Comparison of ENCODE assay signal across 9 mouse cellular contexts in genomic region chr4:132145092-132145491, GRCm38 (mm10). TPM values are rescaled to one million over a fixed set of nuclear protein-coding genes. Genes with fewer than 3 reads are reported as not detected.
DNase-seq lines count a peak whose midpoint lies in the region; ATAC-seq and TF ChIP-seq lines count a peak whose summit lies in the region.
"Had no signal": no experiment of that assay in that cellular context is flagged by ENCODE, and none has a peak within 500 bp of the region (broad histone marks: within the 10 kb centered on the region; RNA-seq: fewer than 3 reads in every experiment).

No protein-coding gene starts in this region.

- ATAC-seq in forebrain, embryonic 13.5 days: no peak
- no peak for ATAC-seq in forebrain, embryonic 16.5 days
- ATAC-seq in lung, embryonic 14.5 days (ENCODE audit: insufficient read depth): no peak
- ATAC-seq in forebrain, postnatal 0 days: no peak
- ATAC-seq in limb, embryonic 15.5 days (ENCODE audit: insufficient number of reproducible peaks, low FRiP score, low TSS enrichment, low read depth): no peak
- ATAC-seq in granulocyte monocyte progenitor cell, adult 5-6 weeks (replicated peaks; ENCODE audit: poor library complexity, severe bottlenecking): no peak
- ATAC-seq in megakaryocyte, adult 5-6 weeks (ENCODE audit: poor library complexity, severe bottlenecking): no peak

- H3K4me1 ChIP-seq in forebrain, embryonic 13.5 days: peaks cover 8% of the 10 kb centered on the region
- peaks cover 4% of the 10 kb centered on the region for H3K4me1 ChIP-seq in forebrain, embryonic 16.5 days (replicated peaks; ENCODE audit: control insufficient read depth, insufficient read depth, low read length)
- no peaks in the 10 kb centered on the region for H3K4me1 ChIP-seq in lung, embryonic 14.5 days (ENCODE audit: insufficient read depth)
- H3K4me1 ChIP-seq in forebrain, postnatal 0 days (ENCODE audit: insufficient read depth): no peaks in the 10 kb centered on the region
- peaks cover 11% of the 10 kb centered on the region for H3K4me1 ChIP-seq in limb, embryonic 15.5 days

- H3K27ac ChIP-seq in forebrain, embryonic 13.5 days: no peak overlapping the region
- H3K27ac ChIP-seq in forebrain, embryonic 16.5 days (ENCODE audit: low read length): no peak overlapping the region
- no peak overlapping the region for H3K27ac ChIP-seq in lung, embryonic 14.5 days (ENCODE audit: low read depth)
- no peak overlapping the region for H3K27ac ChIP-seq in forebrain, postnatal 0 days (ENCODE audit: low read depth, low read length)
- no peak overlapping the region for H3K27ac ChIP-seq in limb, embryonic 15.5 days
- H3K27ac ChIP-seq: midbrain, embryonic 12.5 days had no signal

- H3K27me3 ChIP-seq in forebrain, embryonic 13.5 days: peaks cover 68% of the 10 kb centered on the region
- H3K27me3 ChIP-seq in forebrain, embryonic 16.5 days (replicated peaks; ENCODE audit: control insufficient read depth, insufficient read depth, low read length): peaks cover 42% of the 10 kb centered on the region
- peaks cover 35% of the 10 kb centered on the region for H3K27me3 ChIP-seq in lung, embryonic 14.5 days (ENCODE audit: insufficient read depth, low read length)
- peaks cover 36% of the 10 kb centered on the region for H3K27me3 ChIP-seq in forebrain, postnatal 0 days (ENCODE audit: insufficient read depth, low read length)
- peaks cover 64% of the 10 kb centered on the region for H3K27me3 ChIP-seq in limb, embryonic 15.5 days

- WGBS in forebrain, embryonic 13.5 days: 43% methylated on average over 10 of the region's 10 CpGs
- WGBS in forebrain, embryonic 16.5 days: 42% methylated on average over 10 of the region's 10 CpGs
- 29% methylated on average over 10 of the region's 10 CpGs for WGBS in lung, embryonic 14.5 days
- WGBS in forebrain, postnatal 0 days: 47% methylated on average over 10 of the region's 10 CpGs
- WGBS in limb, embryonic 15.5 days: 39% methylated on average over 10 of the region's 10 CpGs

- H3K9ac ChIP-seq in forebrain, embryonic 13.5 days: no peak overlapping the region
- H3K9ac ChIP-seq in forebrain, embryonic 16.5 days (replicated peaks; ENCODE audit: low read depth, low read length): no peak overlapping the region
- H3K9ac ChIP-seq in lung, embryonic 14.5 days: no peak overlapping the region
- H3K9ac ChIP-seq in forebrain, postnatal 0 days: no peak overlapping the region
- H3K9ac ChIP-seq in limb, embryonic 15.5 days: no peak overlapping the region
- H3K9ac ChIP-seq: midbrain, embryonic 12.5 days had no signal

- DNase-seq in lung, embryonic 14.5 days: no peak
- no peak for DNase-seq in lung, postnatal 36 days
- DNase-seq in forebrain, postnatal 0 days: no peak

- 0 out of 2 replicates have a peak overlapping the region, but pooled peaks have one; percentile 72 for H3K4me2 ChIP-seq in forebrain, embryonic 13.5 days
- H3K4me2 ChIP-seq in forebrain, embryonic 16.5 days (ENCODE audit: low read length): no peak overlapping the region
- H3K4me2 ChIP-seq in lung, embryonic 14.5 days: peak overlapping the region; percentile 85
- H3K4me2 ChIP-seq in forebrain, postnatal 0 days (ENCODE audit: low read depth): peak overlapping the region; percentile 79; the same call in 1 of the 2 replicates
- H3K4me2 ChIP-seq in limb, embryonic 15.5 days: peak overlapping the region; percentile 94

- no peak overlapping the region for H3K4me3 ChIP-seq in forebrain, embryonic 13.5 days
- H3K4me3 ChIP-seq in forebrain, embryonic 16.5 days (replicated peaks; ENCODE audit: low read length): no peak overlapping the region
- H3K4me3 ChIP-seq in lung, embryonic 14.5 days (ENCODE audit: low read depth, low read length): no peak overlapping the region
- H3K4me3 ChIP-seq in forebrain, postnatal 0 days (ENCODE audit: low read depth, low read length): no peak overlapping the region
- peak overlapping the region; percentile 46; the same call in 1 of the 2 replicates for H3K4me3 ChIP-seq in limb, embryonic 15.5 days

- no peaks in the 10 kb centered on the region for H3K36me3 ChIP-seq in forebrain, embryonic 13.5 days (ENCODE audit: poor library complexity, severe bottlenecking)
- no peaks in the 10 kb centered on the region for H3K36me3 ChIP-seq in forebrain, embryonic 16.5 days (ENCODE audit: control insufficient read depth, insufficient read depth)
- H3K36me3 ChIP-seq in lung, embryonic 14.5 days (ENCODE audit: insufficient read depth): no peaks in the 10 kb centered on the region
- no peaks in the 10 kb centered on the region for H3K36me3 ChIP-seq in forebrain, postnatal 0 days (ENCODE audit: insufficient read depth)
- H3K36me3 ChIP-seq in limb, embryonic 15.5 days: no peaks in the 10 kb centered on the region
- H3K36me3 ChIP-seq: midbrain, embryonic 12.5 days had no signal

- H3K9me3 ChIP-seq in forebrain, embryonic 13.5 days (replicated peaks): no peaks in the 10 kb centered on the region; the same call in 1 of the 2 replicates
- no peaks in the 10 kb centered on the region for H3K9me3 ChIP-seq in forebrain, embryonic 16.5 days (ENCODE audit: control insufficient read depth, low read length)
- no peaks in the 10 kb centered on the region for H3K9me3 ChIP-seq in lung, embryonic 14.5 days (ENCODE audit: low read depth, low read length)
- no peaks in the 10 kb centered on the region for H3K9me3 ChIP-seq in forebrain, postnatal 0 days (ENCODE audit: low read length)
- no peaks in the 10 kb centered on the region for H3K9me3 ChIP-seq in limb, embryonic 15.5 days
- H3K9me3 ChIP-seq: midbrain, embryonic 12.5 days had no signal

- TF ChIP-seq CTCF in lung, embryonic 14.5 days (IDR thresholded peaks at IDR 0.05; ENCODE audit: low read depth): no peak
- no peak for TF ChIP-seq CTCF in forebrain, postnatal 0 days (IDR thresholded peaks at IDR 0.05; ENCODE audit: low read depth)

RNA-seq across cellular contexts. Expression of gene Oprd1, which starts 0.8 kb away (rescaled TPM):
- 0.06 and 0.12 TPM in 2 replicates for polyA plus RNA-seq in forebrain, embryonic 13.5 days (2015; fragmentation: Nextera tagmentation; extraction: Ambion mirVana)
- polyA plus RNA-seq in forebrain, embryonic 16.5 days (2015; fragmentation: Nextera tagmentation; extraction: Ambion mirVana): 0.30 TPM in 1 of 2 replicates, not detected in the other
- 0.04 TPM in 1 of 2 replicates, not detected in the other for polyA plus RNA-seq in lung, embryonic 14.5 days (2014; fragmentation: Nextera tagmentation; extraction: Ambion mirVana)
- total RNA-seq in forebrain, postnatal 0 days (2014; rRNA removed): 1.5 and 1.6 TPM in 2 replicates
- polyA plus RNA-seq in forebrain, postnatal 0 days (2015; fragmentation: Nextera tagmentation; extraction: Ambion mirVana): 0.23 and 0.53 TPM in 2 replicates
- polyA plus RNA-seq in limb, embryonic 15.5 days (2015; fragmentation: Nextera tagmentation; extraction: Ambion mirVana): 0.17 and 0.18 TPM in 2 replicates
- not detected in 2 replicates for total RNA-seq in granulocyte monocyte progenitor cell, adult 5-6 weeks (2014; fragmentation: Nextera tagmentation)
- total RNA-seq in granulocyte monocyte progenitor cell, adult 5-6 weeks (2017): not detected in 2 replicates
- total RNA-seq in megakaryocyte, adult 5-6 weeks (2015): not detected in 2 replicates
- total RNA-seq in megakaryocyte, adult 5-6 weeks (2017): not detected in 2 replicates
